Mouse (Mus musculus) stomach, postnatal 0 days (tissue): ENCODE data around the gene Arhgap9.

Experiments used
- CTCF ChIP-seq: IDR thresholded peaks from 2 replicates; pipeline ENCODE4 v1.5.1; 2016; ENCODE audit warnings: antibody characterized with exemption, low read depth, mild to moderate bottlenecking, moderate library complexity
- EP300 ChIP-seq: optimal IDR thresholded peaks from 2 replicates; pipeline ENCODE3; 2016; ENCODE audit warnings: antibody characterized with exemption

GRCm38 (mm10) chr10:127338930-127339682, 17.3 kb downstream of the Arhgap9 start:
- TF ChIP-seq CTCF (peak; percentile 96), EP300 (no peak)
